Mouse (Mus musculus): ENCODE results near the gene 1700011L22Rik. TPM values are rescaled to one million over a fixed set of nuclear protein-coding genes. Genes with fewer than 3 reads are reported as not detected.
A peak's percentile ranks its signal among the peaks of the same experiment; 100 is the strongest.

1700011L22Rik gene
- not detected for polyA plus RNA-seq (2017; shearing (Covaris generic))

- ATAC-seq: no peak
Measured at GRCm38 (mm10) chr8:79248470-79248869, at the start of gene 1700011L22Rik. 1700011L22Rik (minus strand) TSS chr8:79248570.

GRCm38 (mm10) chr8:79297763-79298162 is 49.4 kb upstream of the 1700011L22Rik start:
- no peak for ATAC-seq

DNA sequence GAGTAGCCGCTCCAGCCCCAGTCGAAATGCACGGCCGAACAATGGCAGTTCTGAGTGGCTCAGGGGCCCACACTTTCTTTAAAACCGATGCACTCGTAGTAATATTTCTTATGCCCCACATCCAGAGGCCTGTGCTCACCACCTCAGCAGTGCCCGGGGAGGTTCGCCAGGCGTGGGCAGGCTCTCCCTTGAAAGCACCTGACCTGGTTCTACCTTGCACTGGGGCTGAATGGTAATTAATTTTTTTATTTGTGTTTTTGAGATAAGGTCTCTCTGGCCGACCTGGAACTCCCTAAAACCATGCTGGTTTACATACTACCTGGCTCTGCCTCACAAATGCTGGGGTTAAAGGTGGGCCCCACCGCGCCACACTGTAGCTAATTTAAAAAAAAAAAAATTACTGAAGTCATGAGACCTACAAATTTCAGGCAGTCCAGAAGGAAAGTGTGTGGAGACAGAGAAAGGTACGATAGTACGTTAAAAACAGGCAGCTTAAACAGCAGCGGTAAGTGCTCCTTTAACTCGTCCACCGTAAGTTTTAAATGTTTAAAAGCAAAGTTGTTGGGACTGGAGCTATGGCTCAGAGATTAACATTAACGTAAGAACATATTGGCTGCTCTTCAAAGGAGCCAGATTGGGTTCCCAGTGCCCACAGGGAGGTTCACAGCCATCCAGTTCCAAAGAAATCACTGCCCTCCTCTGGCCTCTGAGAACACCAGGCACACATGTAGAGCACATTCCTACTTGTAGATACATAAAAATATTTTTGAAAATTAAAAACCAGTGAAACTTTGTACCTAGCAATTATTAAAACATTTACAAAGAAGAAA is 47.1 kb upstream of the 1700011L22Rik start:
- ATAC-seq: no peak

GRCm38 (mm10) chr8:79294610-79295275 is 46.4 kb upstream of the 1700011L22Rik start, which contains the start of gene Mmaa:
Mmaa (minus strand) TSS chr8:79294937.
- peak; percentile 88 for ATAC-seq

DNA sequence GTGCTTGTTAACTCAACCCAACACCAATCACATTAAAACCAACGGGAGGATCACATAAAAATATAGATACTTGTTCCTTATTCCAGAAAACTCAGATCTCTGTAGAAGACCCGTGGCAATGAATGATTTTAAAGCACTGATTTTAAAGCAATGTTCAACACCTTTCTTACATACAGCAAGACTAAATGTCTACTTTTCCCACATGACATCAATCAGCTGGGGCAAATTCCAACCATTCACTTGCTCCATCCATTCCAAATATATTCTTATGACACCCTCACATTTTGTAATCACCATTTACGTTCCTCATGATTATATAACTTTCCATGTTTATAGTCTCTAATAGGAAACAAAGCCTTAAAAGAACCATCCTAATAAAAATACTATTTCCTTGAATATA is 45.5 kb upstream of the 1700011L22Rik start:
- ATAC-seq: no peak

GRCm38 (mm10) chr8:79292712-79293264 is 44.4 kb upstream of the 1700011L22Rik start:
- no peak for ATAC-seq

GRCm38 (mm10) chr8:79289592-79289991 is 41.2 kb upstream of the 1700011L22Rik start:
- no peak for ATAC-seq

DNA sequence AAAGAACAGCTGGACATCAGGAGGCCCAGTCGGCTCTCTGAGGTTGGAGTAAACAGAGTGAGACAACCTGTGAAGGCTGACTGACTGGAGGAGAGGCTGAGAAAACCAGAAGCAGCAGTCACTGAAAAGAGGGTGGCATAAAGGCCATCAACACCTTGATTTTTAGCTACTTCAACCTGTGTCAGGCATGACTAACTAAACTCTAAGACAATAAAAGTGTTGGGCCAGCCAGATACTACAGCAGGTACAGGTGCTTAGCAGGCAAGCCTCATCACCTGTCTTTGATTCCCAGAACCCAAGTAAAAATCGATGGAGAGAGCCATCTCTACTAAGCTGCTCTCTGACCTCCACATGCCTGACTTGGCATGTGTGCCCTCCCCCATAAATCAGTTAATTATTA is 40.3 kb upstream of the 1700011L22Rik start:
- no peak for ATAC-seq

DNA sequence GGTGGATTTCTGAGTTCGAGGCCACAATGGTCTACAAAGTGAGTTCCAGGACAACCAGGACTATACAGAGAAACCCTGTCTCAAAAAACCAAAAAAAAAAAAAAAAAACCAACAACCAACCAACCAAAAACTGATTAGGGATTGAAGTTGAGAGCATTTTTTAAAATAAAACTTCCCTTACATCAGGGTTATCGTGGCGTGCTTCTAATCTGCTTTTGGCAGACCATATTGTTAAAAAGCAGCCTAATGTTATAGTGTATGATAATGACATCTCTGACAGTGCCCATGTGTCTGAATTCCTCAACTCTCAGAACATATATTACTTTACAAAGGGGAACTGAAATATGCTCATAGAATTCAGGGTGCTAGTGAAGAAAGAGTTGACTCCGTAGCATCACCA is 39.9 kb upstream of the 1700011L22Rik start:
- ATAC-seq: no peak

- ATAC-seq: peak; percentile 84
Measured at GRCm38 (mm10) chr8:79286424-79286823, 38.1 kb upstream of the 1700011L22Rik start.

DNA sequence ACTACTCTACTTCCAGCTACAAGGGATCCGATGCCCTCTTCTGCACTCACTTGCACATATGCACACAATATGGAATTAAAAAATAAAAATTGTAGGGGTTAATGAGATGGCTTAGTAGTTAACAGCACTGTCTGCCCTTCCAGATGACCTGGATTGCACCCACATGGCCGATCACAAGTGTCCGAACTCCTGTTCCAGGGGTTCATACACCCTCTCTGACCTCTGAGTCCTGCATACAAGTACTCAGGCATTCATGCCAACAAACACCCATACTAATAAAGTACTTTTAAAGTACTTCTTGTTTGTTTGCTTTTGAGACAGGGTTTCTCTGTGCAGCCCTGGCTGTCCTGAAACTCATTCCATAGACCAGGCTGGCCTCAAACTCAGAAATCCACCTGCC is 36.3 kb upstream of the 1700011L22Rik start:
- ATAC-seq: no peak

DNA sequence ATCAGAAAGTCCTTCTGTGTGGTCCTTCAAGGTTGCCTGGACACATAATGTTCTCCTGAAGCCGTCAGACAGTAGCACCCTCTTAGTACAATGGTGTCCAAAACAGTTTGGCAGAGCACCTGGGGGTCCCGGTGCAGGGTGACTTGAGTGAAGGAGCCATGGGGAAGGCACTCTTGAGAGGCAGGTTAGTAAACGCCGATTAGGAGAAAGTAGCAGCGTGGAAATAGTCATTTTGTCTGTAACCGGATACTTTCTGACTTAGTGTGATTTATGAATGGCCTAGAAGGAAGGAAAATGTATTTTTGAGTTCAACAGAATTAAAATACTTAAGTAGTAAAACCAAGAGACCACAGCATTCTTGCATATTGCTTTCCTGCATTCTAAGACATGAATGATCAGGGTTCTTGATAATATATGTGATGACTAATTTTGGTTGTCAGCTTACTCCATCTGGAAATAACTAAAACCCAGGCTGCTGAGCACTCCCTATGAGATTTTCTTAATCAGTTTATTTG is 33.1 kb upstream of the 1700011L22Rik start:
- ATAC-seq: no peak

- no peak for ATAC-seq
Measured at GRCm38 (mm10) chr8:79277264-79277870, 29.0 kb upstream of the 1700011L22Rik start.

GRCm38 (mm10) chr8:79274940-79275339 is 26.6 kb upstream of the 1700011L22Rik start:
- no peak for ATAC-seq

GRCm38 (mm10) chr8:79273776-79274175 is 25.4 kb upstream of the 1700011L22Rik start:
- ATAC-seq: no peak

DNA sequence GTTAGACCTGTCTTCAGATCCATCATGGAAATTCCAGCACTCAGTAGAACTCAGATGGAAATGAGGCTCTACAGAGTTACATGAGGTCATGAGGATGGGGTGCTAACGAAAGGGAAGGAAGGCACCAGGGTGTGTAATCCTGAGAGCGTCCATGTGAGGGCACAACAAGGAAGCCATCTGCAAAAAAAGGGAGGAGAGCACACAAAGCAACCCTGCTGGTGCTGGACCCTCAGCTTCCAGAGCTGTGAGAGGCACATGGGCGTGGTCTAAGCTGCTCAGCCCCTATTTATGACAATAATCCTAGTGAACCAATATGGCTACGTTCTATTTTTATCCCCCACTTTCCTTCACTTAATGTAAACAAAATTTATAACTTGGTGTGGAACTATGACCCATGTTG is 24.3 kb upstream of the 1700011L22Rik start:
- no peak for ATAC-seq

DNA sequence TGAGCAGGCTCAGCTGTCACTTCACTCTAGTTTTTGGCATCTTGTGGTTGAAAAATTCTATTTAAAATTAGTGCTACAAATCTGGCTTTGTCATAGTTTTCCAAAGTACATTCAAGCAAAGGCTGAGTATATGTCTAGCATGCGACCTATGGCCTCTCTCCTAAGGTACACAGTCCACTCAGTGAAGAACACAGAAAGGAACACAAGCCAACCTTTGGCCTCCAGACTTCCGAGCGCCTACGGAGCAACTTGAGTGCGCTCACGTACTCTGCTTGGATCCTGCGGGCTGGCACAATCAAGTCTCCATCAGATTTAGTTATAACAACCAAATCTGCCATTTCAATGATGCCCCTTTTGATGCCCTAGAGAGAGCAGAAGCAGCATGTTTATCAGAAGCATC is 20.6 kb upstream of the 1700011L22Rik start:
- ATAC-seq: no peak

GRCm38 (mm10) chr8:79261920-79262319 is 13.6 kb upstream of the 1700011L22Rik start:
- ATAC-seq: no peak

DNA sequence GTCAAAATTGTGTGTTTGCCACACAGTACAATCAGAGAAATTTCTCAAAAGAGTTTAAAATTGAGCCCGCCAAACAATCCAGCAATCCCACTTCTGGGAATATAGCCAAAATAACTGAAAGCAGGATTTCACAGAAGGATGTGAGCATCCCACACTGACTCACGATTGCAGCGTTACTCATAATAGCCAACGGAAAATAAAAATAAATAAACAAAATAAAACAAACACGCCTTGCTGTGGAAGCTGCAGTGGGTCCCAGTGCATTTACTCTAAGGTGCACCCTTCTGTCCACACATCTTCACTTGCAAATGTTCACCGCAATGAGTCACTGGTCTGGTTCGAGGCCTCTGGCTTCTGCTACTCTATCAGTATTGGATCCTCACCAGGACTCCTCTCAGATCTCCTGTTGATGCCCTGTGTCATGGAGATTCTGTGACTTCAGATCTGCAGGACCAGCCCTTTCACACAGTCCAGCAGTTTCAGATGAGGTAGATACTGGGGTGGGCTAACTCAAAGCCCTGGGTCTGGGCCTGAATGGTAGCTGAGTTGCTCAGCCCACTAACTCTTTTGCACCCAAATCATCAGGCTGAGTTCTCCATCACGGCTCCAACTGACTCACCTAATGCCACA is 7.8 kb upstream of the 1700011L22Rik start:
- no peak for ATAC-seq

DNA sequence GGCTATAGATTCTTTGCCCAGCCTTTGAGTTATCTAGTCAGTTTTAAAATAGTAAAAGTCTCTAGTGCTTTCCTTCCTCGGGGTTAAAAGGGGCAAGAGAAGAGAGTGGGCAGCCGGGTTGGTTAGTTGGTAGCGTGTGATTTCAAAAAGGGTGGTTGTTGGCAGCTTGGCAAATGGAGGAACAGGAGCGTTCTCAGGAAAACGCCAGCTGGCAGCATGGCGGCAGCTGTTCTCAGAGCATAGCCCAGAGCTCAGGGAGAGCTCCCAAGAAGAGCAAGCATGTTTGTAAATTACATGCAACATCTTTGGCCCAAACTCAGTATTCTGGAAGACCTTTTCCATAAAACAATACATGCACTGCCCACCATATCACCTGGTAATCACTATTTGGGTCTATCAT is 5.4 kb upstream of the 1700011L22Rik start:
- no peak for ATAC-seq

DNA sequence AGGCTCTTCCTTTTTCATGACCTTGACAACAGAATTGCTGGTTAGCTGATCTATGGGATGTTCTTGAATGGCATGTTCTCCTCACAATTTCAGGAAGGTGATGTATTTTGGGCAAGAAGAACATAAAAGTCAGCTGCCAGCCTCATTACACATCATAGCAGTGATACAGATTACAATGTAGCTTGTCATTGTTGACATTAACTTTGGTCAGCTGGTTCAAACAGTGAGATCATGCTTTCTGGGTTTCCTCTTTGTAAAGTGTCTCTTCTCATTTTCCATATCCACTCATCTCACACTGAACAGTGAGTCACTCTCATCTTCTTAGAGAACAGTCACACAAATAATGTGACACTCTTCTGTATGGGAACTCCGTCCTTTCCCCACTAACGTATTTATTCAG is 4.9 kb downstream of the 1700011L22Rik start:
- no peak for ATAC-seq

DNA sequence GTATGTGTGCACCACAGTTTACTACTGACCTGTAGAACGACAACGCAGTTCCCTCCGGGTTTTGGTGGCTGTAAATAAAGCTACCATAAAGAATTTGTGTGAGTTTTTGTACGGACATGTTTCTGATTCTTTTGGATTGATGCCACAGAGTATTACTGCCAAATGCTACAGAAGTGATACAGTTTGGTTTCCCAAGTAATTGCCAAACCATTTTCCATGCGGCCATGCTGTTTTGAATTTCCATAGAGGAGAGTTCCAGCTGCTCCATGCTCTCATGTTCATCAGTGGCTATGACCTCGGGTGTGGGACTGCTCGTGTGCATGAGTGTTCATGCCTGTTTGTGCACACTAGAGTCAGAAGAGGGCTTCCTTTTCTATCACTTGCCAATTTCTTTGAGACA is 8.4 kb downstream of the 1700011L22Rik start:
- no peak for ATAC-seq

- ATAC-seq: no peak
Measured at GRCm38 (mm10) chr8:79239320-79239719, 9.1 kb downstream of the 1700011L22Rik start.

All from CD4-positive, CD25-positive, alpha-beta regulatory T cell, adult 4 months (primary cell).